Mouse (Mus musculus): ENCODE data around the gene Taf6.

The Taf6 gene

DNA sequence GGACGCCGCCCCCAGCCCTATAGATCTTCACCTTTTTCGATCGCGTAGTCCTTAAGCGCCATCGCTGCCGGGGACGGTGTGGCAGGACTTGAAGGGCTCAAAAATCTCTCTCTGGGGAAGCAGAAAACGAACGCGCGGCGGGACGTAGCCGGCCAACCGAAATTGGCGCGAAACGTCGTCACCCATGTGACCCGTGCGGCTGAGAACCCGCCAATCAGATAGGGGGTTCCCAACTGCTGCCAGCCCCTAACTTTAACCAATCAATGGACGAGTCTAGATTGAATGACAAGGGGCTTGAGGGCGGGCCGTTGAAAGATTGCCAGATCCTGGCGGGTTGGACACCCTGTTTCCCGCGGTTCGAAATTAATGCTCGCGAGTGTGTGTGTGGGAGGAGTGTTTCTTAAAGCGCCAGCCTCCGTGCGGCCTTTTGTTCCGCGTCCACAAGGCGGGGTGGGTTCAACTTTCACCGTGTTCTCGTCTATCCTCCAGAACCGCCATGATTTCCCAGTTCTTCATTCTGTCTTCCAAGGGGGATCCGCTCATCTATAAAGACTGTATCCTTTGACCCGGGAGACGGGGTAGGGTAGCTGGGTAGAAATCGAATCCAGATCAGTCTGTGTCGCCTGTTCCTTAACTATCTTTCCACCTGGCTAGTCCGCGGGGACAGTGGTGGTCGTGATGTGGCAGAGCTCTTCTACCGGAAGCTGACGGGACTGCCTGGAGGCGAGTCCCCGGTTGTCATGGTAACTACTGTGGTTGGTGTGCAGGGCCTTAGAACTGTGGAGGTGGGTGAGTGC, 15.4 kb downstream of the Taf6 start, which contains the start of the genes Ap4m1 and Mcm7:
TSS of gene Ap4m1 (plus strand) at position 308 of the 797 bp plus-strand sequence.
TSS of gene Mcm7 (minus strand) at position 728 of the 797 bp plus-strand sequence.
- peak; percentile 95 for DNase-seq (ENCODE audit: low read depth, low spot score)

DNA sequence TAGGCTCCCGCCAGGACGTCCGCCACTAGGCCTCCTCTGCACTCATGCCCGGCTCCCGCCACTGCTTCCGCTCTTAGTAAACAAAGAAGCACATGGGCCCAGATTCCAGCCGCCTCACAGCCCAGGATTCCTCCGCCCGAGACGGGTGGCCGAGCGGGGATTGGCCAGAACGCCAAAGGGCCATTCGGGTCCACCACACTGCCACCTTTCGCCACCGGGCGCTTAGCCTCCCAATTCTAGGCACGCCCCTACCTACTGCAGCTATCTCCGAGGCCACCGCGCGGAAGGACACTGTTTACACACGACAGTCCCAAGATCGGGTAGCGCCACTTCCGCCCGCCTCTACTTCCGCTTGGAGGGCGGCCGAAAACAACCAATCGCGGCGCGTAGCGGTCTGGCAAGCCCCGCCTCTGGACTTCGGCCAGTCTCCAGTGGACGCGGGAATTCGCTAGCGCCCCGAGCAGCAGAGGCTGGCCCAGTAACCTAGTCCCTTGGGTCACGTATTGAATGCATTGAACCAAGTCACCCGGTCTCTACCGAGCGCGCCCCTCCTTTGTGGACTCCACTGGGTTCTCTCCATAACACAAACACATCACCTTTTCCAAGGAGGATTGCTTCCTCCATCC, 16.2 kb downstream of the Taf6 start:
- DNase-seq (ENCODE audit: low read depth, low spot score), result peak; percentile 92

DNA sequence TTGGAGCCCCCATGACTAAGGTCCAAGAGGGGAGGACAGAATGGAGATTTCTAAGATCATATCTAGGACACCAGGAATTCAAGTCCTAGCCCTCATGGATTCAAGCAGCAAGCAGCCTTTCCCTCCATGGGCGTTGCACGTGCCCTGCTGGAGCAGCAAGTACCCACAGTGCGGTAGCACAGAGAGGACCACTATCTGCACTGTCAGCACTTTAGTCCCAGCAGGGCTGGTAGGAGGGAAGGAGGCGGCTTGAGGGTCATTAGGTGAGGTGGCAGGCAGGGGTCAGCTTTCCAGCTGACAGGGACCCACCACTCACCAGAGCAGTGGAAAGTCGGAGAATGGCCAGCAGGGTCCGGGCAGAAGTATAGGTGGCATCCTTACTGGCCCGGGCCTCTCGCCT, 21.7 kb downstream of the Taf6 start:
- DNase-seq (ENCODE audit: low read depth, low spot score), result no peak

DNA sequence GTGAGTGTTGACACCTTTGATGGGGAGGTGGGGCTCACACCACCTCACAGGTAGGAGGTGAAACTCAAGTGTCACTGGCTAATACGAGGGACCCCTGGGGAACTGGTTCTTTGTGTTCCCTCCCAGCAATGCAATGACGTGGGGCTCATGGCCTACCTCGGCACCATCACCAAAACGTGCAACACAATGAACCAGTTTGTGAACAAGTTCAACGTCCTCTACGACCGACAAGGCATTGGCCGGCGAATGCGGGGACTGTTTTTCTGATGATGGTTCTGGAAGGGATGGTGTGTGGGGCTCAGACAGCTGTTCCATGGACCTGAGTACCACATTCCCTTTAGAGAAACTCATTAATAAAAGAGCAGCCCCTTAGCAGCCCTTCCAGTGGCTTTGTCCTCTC, 23.6 kb downstream of the Taf6 start:
- no peak for DNase-seq (ENCODE audit: low read depth, low spot score)

DNA sequence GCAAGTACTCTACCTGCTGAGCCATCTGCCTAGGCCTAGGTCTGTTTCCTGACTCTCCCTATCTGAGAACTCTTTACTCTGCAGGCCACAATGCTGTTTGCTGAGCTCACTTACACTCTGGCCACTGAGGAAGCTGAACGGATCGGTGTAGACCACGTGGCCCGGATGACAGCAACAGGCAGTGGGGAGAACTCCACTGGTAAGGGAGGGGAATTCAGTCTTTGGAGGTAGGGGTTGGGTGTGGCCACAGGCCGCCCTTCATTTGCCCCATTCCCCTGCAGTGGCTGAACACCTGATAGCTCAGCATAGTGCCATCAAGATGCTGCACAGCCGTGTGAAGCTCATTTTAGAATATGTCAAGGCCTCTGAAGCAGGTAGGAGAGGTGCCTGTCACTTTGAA, 24.2 kb downstream of the Taf6 start:
- no peak for DNase-seq (ENCODE audit: low read depth, low spot score)

DNA sequence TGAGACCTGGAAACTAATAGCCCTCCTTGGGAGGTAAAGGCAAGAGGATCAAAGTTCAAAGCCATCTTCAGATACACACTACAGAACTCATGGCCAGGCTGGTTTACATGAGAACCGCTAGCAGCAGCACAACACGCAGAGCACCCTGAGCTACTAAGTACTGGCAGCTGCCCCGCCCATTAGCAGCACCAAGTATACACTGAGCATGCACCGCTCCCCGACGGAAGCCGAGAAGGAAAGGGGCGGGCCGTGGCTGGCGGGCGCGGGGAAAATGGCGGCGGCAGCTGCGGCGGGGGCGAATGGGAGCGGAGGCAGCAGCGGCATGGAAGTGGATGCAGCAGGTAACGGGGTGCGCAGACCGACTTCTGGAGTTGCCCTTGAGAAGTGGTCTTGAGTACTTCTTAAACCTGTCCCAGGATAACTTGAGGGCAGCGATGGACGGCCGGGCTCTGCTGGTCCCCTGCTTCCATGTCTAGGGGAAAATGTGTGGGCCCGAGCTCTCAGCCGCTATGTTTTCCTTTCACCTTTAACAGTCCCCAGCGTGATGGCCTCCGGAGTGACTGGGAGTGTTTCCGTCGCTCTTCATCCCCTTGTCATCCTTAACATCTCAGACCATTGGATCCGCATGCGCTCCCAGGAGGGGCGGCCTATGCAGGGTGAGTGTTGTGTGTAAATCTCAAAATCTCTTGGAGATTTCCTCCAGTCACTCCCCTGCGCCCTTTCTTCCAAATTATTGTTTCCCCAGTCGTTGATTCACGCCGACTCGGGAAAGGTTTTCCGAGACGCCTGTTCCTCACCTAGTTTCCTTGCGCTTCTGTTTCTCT, 26.2 kb downstream of the Taf6 start, which contains the start of gene Cops6:
TSS of gene Cops6 (plus strand) at position 230 of the 824 bp plus-strand sequence.
- peak; percentile 96 for DNase-seq (ENCODE audit: low read depth, low spot score)

DNA sequence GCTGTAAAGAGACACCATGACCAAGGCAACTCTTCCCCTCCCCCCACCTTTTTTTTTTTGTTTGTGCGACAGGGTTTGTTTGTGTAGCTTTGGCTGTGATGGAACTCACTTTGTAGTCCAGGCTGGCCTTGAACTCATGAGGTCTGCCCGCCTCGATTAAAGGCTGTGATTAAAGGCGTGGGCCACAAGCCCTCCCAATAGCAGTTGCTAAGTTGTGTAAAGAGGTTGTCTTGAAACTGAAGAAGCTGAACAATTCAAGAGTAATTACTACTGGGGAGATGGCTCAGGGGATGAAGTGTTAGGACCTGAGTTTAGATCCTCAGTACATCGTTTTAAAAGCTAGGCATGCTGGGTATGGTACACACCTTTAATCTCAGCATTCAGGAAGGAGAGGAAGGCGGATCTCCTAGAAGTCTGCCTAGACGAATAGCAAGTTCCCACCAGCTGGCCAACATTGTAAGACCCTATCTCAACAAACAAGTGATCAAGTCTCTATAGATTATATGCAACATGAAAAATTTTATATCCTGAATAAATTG, 27.0 kb downstream of the Taf6 start:
- peak; percentile 15 for DNase-seq (ENCODE audit: low read depth, low spot score)

DNA sequence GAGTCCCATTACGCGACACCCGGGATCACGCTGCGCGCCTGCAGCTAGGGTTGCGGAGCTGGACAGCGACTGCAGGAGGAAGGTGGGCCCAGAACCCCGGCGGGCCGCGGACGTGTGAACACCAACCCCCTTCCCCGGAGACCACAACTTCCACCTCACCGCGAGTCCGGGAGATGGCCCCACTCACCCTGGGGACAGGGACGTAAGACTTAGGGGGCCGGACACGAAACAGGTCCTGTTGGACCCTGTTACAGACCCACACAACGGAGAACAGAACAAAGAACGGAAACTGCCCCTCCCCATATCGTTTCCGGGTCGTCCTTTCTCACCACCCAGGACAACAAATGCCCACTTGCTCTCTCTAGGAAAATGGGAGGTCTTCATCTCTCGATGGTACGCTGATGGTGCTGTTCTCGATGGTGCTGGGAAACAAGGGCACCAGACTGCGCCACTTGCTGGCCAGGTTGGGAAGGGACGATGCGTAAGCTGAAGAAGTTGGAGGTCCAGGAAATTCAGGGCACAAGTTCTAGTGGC, 31.7 kb downstream of the Taf6 start, which contains the start of gene Zfp113:
TSS of gene Zfp113 (minus strand) at position 302 of the 534 bp plus-strand sequence.
- DNase-seq (ENCODE audit: low read depth, low spot score), result peak; percentile 94

DNA sequence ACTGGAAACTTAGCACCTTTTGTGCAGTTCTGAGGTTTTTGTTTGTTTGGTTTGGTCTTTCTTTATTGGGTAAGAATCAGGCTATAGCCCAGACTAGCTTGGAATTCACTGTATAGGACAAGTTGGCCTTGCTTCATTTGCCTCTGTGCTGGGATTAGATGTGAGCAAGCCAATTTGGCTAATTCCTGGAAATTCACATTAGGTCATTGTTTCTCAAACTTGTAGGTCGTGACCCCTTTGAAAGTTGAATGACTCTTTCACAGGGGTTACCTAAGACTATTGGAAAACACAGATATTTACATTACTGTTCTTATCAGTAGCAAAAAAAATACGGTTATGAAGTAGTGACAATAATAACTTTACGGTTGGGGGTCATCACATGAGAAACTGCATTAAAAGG, 32.9 kb downstream of the Taf6 start:
- no peak for DNase-seq (ENCODE audit: low read depth, low spot score)

DNA sequence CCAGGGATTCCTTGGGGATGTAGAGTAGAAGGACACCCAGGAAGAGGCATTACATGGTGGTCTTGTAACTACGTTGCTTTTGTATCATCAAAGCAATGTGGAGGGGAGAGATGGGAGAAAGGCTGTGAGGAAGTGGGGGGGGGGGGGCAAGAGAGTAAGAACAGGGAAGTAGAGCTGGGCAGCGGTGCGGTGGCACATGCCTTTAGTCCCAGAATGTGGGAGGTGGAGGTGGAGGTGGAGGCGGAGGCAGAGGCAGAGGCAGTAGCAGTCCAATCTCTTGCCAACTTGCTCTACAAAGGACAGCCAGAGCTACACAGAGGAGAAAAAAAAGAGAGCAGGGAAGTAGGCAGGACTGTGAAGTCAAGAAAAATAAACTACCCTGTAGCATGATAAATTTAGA, 48.7 kb downstream of the Taf6 start:
- DNase-seq (ENCODE audit: low read depth, low spot score), result no peak

DNA sequence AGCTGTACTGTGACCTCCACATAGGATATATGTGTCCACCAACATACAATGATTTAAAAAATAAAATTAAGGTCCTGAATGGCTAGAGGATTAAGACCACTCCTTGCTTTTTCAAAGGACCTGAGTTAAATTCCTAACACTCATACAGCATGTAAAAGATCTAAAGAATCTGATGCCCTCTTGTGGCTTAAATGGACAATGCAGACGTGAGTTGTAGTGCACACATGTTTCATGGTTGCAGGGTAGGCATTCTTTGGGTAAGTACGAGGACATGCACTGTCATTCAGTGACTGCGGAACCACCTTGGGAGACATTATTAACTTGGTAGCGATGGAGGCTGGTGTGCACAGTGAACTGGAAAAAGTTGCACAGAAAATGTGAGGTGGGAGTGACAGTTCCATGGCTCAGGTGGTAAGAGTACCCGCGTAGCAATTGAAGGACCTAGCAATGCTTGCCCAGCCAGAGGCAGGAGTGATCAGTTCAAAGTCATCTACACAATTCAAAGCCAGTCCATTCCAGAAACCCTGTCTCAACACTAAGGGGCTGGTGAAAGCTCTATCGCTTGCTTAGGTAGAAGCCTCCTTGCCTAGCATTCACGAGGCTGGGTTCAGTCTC, 49.2 kb downstream of the Taf6 start:
- peak; percentile 74 for DNase-seq (ENCODE audit: low read depth, low spot score)

DNA sequence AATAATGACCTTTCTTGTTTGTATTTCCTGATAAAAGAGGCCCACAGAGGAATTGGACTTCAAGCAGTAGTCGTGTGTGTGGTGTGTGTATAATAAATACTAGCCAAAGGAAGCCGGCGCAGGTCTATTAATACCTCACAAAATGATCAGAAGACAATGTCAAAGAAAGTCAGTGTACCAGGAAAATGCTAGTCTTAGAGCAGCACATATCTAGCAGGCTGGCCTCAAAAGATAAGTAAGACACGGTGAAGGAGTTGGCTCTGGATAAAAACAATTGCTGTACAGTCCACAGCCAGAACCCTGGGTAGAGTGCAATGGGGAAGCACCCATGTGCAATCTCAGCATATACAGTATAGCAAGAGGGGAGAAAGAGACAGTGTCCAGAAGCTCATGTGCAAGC, 50.0 kb downstream of the Taf6 start:
- no peak for DNase-seq (ENCODE audit: low read depth, low spot score)

DNA sequence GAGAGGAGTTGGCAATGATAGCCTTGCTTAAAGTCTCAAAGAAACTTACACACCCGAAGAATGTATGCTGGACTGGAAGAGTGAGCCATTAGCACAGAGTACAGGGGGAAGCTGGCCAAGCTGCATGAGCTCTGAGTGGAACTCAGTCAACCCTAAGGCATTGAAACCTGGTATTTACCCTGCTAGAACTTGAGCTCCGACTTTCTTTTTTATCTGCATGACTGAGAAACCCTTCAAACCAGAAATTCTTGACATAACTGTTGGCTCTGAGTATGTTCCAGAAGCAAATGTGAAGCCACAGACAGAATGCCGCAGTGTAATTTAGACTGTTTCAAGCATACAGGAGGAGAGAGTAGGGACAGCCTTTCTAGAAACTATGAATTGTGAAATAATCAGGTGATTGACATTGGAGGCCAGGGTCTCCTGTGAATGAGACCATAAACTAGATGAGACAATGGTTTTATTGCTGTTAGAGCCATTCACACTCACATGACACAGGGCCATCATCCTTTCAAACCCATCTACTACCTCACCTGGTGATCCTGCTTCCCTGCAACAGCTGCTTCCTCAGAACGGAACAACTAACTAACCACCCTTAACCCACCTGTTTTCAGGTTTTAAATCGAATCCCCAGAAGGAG, 54.7 kb downstream of the Taf6 start:
- no peak for DNase-seq (ENCODE audit: low read depth, low spot score)

Measured in CD4-positive, CD25-positive, alpha-beta regulatory T cell, adult 2 months (primary cell).